Mouse (Mus musculus) spleen, adult 2 months (tissue): ENCODE results near the gene Btbd19.

Experiments
- CTCF ChIP-seq: fragments of 200-500 bp; IDR thresholded peaks from 2 replicates; pipeline ENCODE4 v1.5.1; 2011; ENCODE audit warnings: mild to moderate bottlenecking, inconsistent platforms; ENCODE audit not compliant: insufficient read depth, insufficient read length, insufficient replicate concordance; ENCODE audit errors: extremely low read depth
- POLR2A ChIP-seq: fragments of 200-500 bp; IDR thresholded peaks from 2 replicates; pipeline ENCODE4 v1.6.1; 2011; ENCODE audit warnings: low read depth, low read length, inconsistent platforms

- TF ChIP-seq CTCF (no peak), POLR2A (no peak)
Measured at GRCm38 (mm10) chr4:117136034-117136433, 10.5 kb upstream of the Btbd19 start.
